Mouse (Mus musculus) testis, adult 2 months (tissue): ENCODE data around the gene Cort. TPM values are rescaled to one million over a fixed set of nuclear protein-coding genes. Genes with fewer than 3 reads are reported as not detected.
"Not testable (repeated sequence)": the region's sequence is repeated elsewhere in the genome, so short reads cannot be mapped to it uniquely, and the experiment has no call there.

ENCODE experiments used
- H3K27ac ChIP-seq: fragments of 200-500 bp; 2 replicates; pipeline ENCODE4 v1.5.1; 2012; ENCODE audit warnings: low read depth, low read length; ENCODE audit not compliant: control insufficient read depth, insufficient read depth
- H3K27me3 ChIP-seq: fragments of 200-500 bp; 2 replicates; pipeline ENCODE4 v1.6.1; 2012; ENCODE audit warnings: mild to moderate bottlenecking, low read length, moderate library complexity; ENCODE audit not compliant: control insufficient read depth, insufficient read depth
- H3K36me3 ChIP-seq: fragments of 200-500 bp; 2 replicates; pipeline ENCODE4 v1.6.1; 2012; ENCODE audit warnings: mild to moderate bottlenecking, low read length; ENCODE audit not compliant: control insufficient read depth, insufficient read depth
- H3K4me1 ChIP-seq: fragments of 200-500 bp; 2 replicates; pipeline ENCODE4 v1.6.1; 2012; ENCODE audit warnings: low read length; ENCODE audit not compliant: control insufficient read depth, insufficient read depth
- H3K4me3 ChIP-seq: fragments of 200-500 bp; 2 replicates; pipeline ENCODE4 v1.5.1; 2012; ENCODE audit warnings: low read depth, mild to moderate bottlenecking, low read length, moderate library complexity, mixed read lengths; ENCODE audit not compliant: control insufficient read depth
- CTCF ChIP-seq: fragments of 200-500 bp; IDR thresholded peaks from 2 replicates; pipeline ENCODE4 v1.5.1; 2012; ENCODE audit warnings: low read depth, mild to moderate bottlenecking, inconsistent platforms, low read length, moderate library complexity; ENCODE audit not compliant: control insufficient read depth, insufficient read depth, insufficient replicate concordance
- POLR2A ChIP-seq: fragments of 200-500 bp; IDR thresholded peaks from 2 replicates; pipeline ENCODE4 v1.6.1; 2012; ENCODE audit warnings: low read depth, mild to moderate bottlenecking, inconsistent platforms, low read length, moderate library complexity; ENCODE audit not compliant: control insufficient read depth
- polyA plus RNA-seq: library from polyadenylated mRNA; depleted of rRNA; stranded (reverse); fragments of >200 nt; gene quantifications from 2 replicates; pipeline ENCODE4 v1.2.3, GENCODE M21; 2012; rRNA removed

Gene Cort
- not detected in 2 replicates for polyA plus RNA-seq

DNA sequence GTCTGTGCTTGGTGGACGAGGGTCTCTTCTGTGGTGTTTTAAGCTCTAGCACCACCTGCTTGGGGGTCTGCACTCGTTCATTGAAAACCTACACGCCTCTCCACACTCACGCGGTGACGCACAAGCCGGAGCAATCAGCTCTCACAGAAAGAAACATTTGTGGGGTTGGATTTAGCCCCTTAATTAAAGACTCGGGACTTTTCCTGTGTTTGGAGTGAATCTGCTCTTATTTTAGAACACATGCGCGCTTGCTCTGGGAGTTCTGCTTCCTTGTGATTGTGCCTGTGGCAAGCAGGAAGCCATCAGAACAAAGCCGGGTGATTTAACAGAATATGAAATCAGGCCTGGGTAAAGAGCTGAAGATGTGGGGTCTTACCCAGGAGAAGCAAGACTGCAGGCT lies at the start of gene Cort:
Gene Cort (minus strand): TSS at position 101 of the 400 bp plus-strand sequence.
- TF ChIP-seq CTCF (no peak), POLR2A (no peak)
- Histone ChIP-seq H3K36me3 (no peaks in the 10 kb centered on the region; the same call in 1 of the 2 replicates), H3K27ac (no peak within 1 kb of the TSS)

GRCm38 (mm10) chr4:149173661-149174060 lies 47.1 kb upstream of the Cort start:
- Histone ChIP-seq H3K36me3 (no peaks in the 10 kb centered on the region; the same call in 1 of the 2 replicates), H3K27ac (no peak overlapping the region), H3K27me3 (no peaks in the 10 kb centered on the region), H3K4me1 (no peaks in the 10 kb centered on the region; the same call in none of the 2 replicates), H3K4me3 (no peak overlapping the region)
- TF ChIP-seq POLR2A (no peak), CTCF (no peak)

More for the DNA sequence above, at the start of gene Cort:
- no peak within 1 kb of the TSS for H3K4me3 ChIP-seq
- no peaks in the 10 kb centered on the region for H3K27me3 ChIP-seq
- H3K4me1 ChIP-seq: no peaks in the 10 kb centered on the region; the same call in 1 of the 2 replicates

- TF ChIP-seq CTCF (no peak), POLR2A (no peak)
- no peak overlapping the region for H3K4me3 ChIP-seq
- no peaks in the 10 kb centered on the region; the same call in 1 of the 2 replicates for H3K36me3 ChIP-seq
- no peaks in the 10 kb centered on the region; the same call in none of the 2 replicates for H3K4me1 ChIP-seq
- H3K27ac ChIP-seq: 0 out of 2 replicates have a peak overlapping the region, but pooled peaks have one; percentile 25
- no peaks in the 10 kb centered on the region for H3K27me3 ChIP-seq
Observed at GRCm38 (mm10) chr4:149172666-149173065, 46.1 kb upstream of the Cort start.

- Histone ChIP-seq H3K4me3 (no peak overlapping the region), H3K4me1 (peaks cover 3% of the 10 kb centered on the region), H3K27ac (no peak overlapping the region; the same call in 1 of the 2 replicates), H3K27me3 (no peaks in the 10 kb centered on the region), H3K36me3 (no peaks in the 10 kb centered on the region; the same call in 1 of the 2 replicates)
- TF ChIP-seq CTCF (no peak), POLR2A (no peak)
Observed at GRCm38 (mm10) chr4:149172083-149172482, 45.5 kb upstream of the Cort start.

DNA sequence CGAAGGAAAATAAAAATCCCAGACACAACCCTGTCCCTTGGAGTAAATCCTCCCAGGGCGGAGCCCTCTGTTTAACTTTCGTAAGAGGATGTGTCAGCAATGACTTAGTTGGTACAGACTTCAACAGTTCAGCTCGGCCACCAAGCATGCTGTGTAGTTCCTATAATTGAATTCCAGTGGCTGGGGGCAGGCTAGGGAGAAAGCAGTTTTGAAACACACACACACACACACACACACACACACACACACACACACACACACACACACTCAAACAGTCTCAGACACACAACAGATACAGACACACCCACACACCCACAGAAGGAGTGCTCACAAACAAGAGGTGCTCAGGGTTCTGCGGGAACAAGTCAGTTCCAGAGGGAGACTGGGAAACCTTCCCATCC lies 45.0 kb upstream of the Cort start:
- Histone ChIP-seq H3K4me1 (peaks cover 5% of the 10 kb centered on the region), H3K27ac (no peak overlapping the region), H3K36me3 (no peaks in the 10 kb centered on the region), H3K27me3 (no peaks in the 10 kb centered on the region), H3K4me3 (no peak overlapping the region)
- TF ChIP-seq CTCF (no peak), POLR2A (no peak)

- TF ChIP-seq POLR2A (no peak), CTCF (no peak)
- Histone ChIP-seq H3K27ac (no peak overlapping the region), H3K36me3 (no peaks in the 10 kb centered on the region), H3K27me3 (no peaks in the 10 kb centered on the region), H3K4me3 (no peak overlapping the region), H3K4me1 (peaks cover 5% of the 10 kb centered on the region)
Observed at GRCm38 (mm10) chr4:149170394-149170931, 43.9 kb upstream of the Cort start.

DNA sequence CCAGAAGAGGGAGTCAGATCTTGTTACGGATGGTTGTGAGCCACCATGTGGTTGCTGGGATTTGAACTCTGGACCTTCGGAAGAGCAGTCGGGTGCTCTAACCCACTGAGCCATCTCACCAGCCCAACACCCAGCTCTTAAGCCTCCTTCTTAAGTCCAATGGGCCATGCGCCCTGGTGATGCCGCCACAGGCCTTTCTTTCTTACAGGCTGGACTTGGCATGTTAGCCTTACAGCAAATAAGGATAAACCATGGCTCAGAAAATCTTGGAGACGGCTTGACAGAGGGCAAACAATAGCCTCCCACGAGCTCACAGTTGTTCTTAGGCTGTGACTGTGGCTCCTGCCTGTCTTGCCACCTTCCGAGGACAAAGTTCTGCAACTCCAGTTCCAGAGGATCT lies 43.4 kb upstream of the Cort start:
- not testable (repeated sequence) for H3K27ac ChIP-seq, H3K4me1 ChIP-seq, H3K27me3 ChIP-seq, H3K4me3 ChIP-seq, H3K36me3 ChIP-seq

- no peaks in the 10 kb centered on the region for H3K36me3 ChIP-seq
- peaks cover 5% of the 10 kb centered on the region for H3K4me1 ChIP-seq
- H3K27me3 ChIP-seq: no peaks in the 10 kb centered on the region
- no peak overlapping the region for H3K27ac ChIP-seq
- TF ChIP-seq POLR2A (no peak), CTCF (no peak)
- H3K4me3 ChIP-seq: no peak overlapping the region
Observed at GRCm38 (mm10) chr4:149168016-149168415, 41.5 kb upstream of the Cort start.
